Mouse (Mus musculus) kidney, adult 18-20 months (tissue): ENCODE measurements around the gene Rasl12.

Experiments used
- DNase-seq: peaks from one replicate; pipeline ENCODE4 v3.0.0; 2021

Gene Rasl12

DNA sequence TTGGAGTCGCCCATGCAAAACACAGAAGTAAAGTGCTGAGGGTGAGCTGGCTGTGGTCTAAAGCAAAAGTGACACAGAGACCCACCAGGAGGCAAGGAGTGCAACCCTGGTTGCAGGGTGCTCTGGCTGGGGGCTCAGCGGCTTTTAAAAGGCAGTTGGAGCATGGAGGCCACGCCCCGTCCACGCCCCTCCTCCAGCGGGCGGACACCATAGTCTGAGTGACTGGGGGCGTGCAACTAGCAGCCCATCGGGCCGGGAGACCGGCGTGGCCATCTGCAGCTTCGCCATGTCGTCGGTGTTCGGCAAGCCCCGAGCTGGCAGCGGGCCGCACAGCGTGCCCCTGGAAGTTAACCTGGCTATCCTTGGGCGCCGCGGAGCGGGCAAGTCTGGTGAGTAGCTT lies at the start of gene Rasl12:
Gene Rasl12, plus strand, starts transcription at position 228 of the 400 bp plus-strand sequence.
- peak; percentile 67 for DNase-seq

DNA sequence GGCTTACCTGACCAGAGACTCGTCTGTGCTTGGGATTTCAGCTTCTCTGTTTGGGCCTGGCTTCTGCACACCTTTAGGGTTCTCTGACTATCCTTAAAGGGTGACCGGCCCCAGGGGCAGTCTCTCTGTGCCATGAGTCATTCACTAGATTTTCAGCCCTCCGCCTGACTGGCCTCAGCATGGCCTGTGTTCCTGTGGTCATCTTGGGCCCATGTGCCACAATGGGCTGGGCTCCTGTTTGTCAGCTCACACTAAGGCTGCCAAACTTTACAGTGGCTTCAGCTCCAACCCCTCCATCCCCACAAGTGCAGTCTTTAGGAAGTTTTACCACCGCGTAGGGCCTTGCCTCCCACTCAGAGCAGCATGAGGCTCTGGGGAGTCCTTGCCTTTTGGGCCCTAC lies 45.1 kb upstream of the Rasl12 start:
- DNase-seq: no peak

DNA sequence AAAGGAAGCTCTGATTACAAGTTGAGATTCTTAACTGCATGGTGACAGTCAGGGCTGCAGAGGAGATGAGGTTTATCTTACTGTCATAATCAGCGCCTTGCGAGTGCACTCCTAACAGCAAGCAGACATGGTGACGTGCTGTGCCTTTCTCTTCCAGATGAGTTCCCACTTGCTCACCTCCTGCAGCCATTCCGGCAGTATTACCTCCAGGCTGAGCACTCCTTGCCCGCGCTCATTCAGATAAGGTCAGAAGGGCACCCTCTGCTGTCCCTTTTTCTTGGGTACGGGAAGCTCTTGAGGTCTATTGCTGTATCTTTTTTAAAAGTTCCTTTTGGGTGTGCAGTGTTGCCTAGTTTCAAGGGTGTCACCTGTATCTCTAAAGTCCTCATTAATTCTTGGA lies 41.7 kb upstream of the Rasl12 start:
- no peak for DNase-seq

DNA sequence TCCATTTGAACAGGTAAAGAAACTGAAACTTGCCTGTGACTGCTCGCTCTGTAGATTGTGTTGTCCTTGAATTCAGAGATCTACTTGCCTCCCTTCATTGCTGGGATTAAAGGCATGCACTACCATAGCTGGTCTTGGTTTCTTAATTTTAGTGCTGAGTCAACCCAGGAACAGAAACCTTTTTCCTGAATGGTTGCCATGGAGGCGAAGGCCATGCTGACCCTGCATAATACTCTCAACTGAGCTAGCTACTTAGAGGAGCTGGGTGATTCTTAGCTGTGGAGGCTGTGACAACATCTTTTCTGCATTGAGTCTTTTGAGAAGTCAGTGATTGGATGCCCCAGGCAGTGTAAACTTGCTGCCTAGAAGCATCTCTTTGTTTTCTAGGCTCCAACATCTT lies 41.3 kb upstream of the Rasl12 start:
- DNase-seq: no peak

DNA sequence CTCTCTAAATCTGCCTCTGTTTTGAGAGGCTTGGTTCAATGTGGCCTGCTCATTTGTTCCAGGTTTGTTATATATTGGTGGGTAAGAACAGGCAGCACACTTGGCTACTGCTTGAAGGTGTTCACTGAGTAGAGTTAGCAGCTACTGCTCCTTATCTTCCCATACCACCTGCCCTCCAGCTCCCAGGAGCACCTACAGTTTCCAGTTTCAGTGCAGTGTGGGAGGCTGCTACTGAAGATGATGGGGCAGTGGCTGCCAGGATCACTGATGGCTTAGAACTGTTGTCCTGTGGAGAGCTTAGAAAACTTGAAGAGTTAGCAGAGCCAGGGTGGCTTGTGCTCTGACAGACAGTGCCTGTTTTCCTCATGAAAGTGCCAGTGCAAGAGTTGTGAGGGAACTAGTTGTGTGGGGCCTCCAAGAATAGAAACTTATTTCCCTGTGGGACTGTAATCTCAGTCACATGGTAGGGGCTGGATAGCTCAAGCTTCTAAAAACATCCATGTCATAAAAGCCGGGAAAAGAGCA lies 39.3 kb upstream of the Rasl12 start:
- no peak for DNase-seq

DNA sequence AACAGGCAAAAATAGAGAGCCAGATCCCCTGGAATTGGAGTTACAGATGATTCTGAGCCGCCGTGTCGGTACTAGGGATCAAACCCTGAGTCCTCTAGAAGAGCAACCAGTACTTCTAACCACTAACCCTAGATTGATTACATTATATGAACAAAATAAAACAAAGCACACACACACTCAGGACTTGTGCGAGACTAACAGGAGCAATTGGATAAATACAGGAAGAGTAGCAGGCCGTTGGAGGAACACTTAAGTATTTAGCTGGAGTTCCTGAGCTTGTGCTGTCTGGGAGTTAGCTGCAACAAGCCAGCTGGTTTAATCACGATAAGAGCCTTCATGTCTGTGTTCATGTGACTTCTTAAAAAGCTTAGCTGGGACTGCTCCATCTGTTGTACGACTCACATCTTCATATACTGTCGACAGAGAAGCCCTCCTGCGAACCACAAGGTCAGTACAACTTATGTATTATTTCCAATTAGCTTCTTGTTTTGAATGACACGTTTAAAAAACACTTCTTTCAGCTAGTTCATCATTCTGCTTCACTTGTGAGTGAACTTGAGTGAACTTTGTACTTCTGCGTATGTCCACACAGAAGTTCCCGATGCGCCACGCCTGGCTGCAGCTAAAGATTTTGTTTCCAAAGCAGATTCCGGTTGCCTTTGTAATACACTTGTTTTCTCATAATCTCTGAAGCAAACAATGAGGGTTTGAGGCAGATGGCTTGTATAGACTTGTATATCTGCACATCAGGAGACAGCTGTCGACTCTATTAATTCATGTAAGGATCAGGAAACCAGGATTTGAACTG lies 37.5 kb upstream of the Rasl12 start, which contains the start of gene Ubap1l:
Gene Ubap1l, plus strand, starts transcription at position 401 of the 808 bp plus-strand sequence.
- peak; percentile 38 for DNase-seq

DNA sequence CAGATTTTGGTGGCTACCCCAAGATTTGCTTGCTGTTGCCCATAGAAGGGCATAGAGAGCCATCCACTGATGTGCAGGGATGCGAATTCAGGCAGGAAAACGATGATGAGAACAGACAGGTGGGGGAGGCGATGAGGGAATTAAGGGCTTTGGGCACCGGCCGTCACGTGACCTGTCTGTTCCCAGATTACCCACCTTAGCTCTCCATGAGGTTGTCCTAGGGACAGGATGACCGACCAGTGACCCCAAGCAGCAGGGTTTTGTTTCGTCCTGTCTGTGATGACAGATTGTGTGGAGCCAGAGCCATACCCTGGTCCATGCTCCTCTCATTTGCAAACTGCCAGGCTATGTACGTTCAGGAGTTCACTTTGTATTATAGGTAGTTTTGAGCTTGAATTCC lies 34.6 kb upstream of the Rasl12 start:
- no peak for DNase-seq

DNA sequence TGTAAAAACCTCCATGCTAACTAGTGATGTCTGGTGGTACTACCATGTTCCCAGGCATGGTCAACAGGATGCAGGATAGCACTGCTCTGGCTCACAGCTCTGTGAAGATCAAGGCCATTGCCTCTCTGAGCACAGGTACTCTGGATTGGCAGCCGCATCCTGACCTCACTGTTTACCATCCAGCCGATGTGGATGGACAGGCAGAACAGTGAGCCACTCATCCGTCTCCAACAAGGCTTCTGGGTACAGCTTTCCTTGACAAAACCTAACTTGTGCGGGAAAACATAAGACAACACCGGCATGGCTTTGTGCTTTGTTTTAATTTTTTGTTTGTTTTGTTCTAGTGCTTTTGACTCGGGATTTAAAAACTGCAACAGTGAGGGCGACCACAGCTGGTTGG lies 32.6 kb upstream of the Rasl12 start:
- DNase-seq: no peak

DNA sequence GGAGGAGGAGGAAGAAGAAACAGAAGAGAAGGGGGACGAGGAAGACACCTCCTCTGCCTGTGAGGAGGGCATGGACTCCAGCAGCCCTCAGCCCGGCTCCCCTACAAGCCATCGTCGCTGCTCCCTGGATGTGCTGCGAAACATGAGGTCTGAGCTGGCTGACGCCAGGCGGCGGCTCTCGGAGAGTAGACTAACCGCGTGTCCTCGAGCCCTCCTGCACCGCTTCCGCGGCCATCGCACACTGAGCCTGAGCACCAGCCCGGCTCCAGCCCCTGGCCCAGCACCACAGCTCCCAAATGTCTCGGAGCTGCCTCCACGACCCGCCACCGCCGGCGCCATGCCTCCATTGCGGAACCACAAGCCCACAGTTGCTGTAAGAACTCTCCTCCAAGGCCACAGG lies 26.6 kb upstream of the Rasl12 start:
- DNase-seq: no peak

DNA sequence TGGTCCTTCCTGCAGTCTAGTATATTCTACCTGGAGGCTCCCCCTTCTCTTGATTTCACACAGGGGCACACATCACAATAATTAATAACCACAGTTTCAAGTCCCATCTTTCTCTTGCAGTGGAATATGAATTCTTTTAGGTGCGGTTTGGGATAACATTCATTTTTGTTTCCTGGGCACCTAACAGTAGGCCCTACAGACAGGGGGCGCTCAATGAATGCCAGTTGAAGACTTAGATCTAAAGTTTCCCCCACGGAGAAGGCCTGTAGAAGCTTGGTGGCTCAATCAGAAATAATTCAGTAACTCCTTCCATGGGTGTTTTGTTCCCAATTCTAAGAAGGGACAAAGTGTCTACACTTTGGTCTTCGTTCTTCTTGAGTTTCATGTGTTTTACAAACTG lies 25.9 kb upstream of the Rasl12 start:
- peak; percentile 52 for DNase-seq

DNA sequence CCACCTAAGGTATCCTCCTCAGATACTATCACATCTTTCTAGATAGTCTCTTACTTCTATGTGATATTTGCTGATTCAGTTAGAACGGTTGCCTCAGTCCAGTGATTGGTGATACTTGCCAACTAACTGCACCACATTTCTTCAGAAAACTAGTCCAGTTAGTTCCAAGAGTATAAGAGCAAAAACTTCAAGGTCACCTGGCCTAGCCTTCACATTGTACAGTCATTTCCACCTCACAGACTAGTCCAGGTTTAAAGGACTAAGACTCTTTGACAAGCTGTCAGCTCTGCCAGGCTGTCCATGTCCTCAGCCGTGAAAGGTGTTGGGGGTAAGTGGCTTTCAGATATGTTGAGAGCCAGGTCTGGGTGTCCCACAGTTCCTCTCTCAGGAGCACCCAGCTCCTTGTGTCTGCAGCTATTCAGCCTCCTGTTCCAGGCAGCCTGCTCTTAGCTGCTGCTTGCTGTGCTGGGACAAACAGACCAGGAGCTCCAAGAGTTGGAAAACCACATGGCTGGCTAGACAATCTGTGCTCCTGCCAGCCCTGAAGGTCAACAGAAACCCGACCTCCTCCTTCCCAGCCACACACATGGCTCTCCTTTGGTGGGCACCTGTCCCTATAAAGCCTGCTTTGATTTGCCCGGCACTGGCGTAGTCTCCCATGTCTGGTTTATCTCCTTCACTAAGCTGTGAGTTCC lies 23.7 kb upstream of the Rasl12 start:
- DNase-seq: no peak

DNA sequence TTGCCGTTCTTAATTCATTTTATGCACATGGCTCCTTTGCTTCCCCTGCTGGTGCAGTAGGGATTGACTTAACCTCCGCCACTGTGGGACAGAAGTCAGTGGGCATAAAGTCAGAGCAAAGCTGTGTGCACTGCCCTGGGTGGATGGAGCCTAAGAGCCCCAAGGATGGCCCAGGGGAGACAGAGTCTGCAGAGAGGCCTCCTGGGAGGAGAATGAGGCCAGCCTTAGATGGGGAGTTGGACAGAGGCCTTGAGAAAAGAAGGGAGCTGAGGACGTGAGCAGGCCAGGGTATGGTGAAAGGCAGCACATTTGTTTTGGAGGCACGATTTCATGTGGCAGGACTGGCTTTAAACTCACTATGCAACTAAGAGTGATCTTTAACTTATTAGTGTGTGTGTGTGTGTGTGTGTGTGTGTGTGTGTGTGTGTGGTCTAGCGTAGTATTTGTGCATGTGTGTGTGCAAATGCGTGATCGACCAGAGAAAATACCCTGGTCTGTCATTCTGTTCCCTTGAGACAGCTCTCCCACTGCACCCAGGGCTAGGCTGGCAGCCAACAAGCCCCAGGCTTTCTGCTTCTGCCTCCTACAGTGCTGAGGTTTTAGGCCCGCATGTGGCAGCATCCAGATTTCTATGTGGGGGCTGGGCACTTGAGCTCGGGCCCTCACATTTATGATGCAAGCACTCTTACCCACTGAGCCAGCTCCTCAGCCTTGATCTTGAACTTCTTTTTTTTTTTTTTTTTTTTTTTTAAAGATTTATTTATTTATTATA lies 23.0 kb upstream of the Rasl12 start:
- no peak for DNase-seq

DNA sequence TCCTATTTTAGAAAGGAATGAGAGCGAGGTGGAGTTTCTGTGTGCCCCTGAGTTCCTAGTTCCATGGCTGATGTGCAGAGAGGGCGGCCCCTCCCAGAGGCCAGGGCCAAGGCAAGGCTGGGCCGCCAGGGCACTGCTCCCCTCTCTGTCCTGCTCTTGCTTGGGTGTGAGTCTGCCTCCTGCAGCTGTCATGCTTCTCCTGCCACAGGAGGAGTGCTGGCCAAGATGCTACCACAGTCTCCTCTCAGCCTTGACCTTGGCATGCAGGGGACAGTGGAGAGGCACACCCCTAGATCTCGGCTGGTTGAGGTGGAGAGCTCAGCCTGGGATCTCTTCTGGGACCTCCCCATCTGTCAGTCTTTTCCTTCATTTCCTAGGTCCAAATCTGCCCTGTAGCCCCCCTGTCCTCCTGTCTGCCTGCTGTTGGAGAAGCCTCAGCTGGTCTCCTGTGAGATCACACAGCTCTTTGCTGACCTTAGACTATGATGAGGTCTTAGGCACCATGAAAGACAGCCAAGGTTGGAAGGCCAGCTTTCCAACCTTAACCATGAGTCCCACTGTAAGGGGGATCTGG lies 17.2 kb upstream of the Rasl12 start:
- no peak for DNase-seq

DNA sequence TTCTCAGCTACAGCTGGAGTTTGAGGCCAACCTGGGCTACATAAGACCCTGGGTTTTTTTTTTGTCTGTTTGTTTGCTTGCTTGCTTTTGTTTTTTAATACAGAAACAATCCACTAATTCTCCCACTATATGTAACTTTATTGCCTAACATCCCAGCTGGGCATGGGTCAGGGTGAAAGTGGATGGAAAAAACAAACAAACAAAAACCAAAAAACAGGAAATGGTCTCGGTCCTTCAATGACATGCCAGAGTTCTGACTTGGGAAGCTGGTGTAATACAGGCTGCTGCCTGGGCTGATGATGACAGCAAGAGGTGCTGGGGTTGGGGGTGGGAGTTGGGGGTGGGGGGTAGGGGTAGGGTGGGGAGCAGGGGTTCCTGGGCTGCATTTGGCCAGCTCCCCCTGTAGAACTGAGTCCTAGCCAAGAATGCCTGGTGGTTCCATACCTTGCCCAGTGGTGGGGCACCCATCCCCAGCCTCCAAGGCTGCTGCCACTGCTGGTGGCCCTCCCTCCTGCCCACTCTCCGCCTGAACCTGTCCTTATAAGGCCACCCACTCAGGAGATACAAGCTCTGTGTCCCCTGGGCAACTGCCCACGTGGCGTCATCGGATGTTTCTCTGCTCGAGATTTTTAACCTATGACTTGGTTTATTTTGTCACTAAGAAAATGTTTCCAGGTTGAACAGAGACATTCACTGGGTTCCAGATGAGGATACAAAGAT lies 16.1 kb upstream of the Rasl12 start:
- no peak for DNase-seq

DNA sequence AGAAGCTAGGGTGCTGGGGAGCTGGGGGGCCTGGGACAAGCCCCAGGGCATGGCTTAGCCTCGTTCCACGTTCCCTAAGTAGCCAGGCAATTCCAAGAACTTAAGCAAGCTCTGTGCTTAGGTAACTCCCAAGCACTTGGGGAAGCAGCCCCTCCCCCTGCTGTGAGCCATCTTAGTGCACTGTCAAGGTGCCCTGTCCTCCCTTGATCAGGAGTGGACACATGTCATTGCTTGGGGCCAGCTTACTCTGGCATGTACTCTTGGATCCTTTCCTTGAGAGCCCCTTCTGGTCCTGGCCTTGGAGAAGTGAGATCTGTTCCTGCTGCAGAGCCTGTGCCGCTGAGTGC lies 15.6 kb upstream of the Rasl12 start:
- DNase-seq: no peak

DNA sequence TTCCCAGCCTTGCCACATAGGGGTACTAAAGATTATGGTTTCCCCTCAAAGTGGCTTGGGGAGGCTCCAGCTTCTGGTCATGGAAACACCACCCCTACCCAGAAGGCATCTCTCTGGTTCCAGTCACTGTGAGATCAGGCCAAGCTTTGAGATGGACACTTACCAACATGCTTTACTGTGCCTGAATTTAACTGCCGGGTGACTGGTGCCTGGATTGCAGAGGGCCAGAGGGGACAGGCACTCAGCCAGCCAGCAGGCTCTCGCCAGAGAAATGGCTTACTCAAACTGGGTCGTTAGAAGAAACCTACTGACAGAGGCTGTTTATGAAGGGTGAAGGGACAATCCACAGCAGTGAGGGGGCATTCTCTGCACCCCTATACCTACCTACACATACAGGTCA lies 14.0 kb upstream of the Rasl12 start:
- DNase-seq: no peak

DNA sequence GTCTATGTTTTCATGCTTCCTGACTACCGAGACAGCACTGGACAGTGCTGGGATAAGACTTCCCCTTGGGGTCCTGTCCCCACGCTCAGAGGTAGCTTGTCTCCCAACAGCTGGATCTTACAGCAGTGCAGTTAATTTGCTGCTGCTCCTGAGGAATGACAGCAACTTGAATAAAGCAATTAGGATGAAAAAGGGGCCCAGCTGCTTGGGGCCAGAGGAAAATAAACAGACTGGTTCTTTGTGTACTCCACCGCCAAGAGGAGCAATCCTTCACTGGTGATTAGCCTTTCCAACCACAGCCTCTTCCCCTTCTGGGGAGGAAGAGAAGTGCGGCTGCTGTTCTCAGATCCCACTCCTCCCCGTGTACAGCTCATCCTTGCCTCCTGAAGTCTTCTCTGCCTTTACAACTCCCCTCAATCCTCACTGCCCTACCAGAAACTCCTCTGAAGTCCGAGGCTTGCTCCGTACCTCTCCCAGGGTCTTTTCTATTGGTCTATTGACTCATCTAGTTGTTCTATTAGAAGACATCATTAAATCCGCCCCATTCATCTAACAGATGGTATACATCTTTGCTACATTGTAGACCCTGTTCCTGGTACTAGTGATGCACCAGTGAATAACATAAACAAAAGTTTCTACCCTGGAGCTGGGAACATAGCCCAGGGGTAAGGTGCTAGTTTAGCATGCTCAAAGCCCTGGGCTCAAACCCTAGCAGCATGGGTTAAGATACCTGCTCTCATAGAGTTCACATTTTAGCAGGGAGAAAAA lies 11.7 kb upstream of the Rasl12 start:
- DNase-seq: no peak

DNA sequence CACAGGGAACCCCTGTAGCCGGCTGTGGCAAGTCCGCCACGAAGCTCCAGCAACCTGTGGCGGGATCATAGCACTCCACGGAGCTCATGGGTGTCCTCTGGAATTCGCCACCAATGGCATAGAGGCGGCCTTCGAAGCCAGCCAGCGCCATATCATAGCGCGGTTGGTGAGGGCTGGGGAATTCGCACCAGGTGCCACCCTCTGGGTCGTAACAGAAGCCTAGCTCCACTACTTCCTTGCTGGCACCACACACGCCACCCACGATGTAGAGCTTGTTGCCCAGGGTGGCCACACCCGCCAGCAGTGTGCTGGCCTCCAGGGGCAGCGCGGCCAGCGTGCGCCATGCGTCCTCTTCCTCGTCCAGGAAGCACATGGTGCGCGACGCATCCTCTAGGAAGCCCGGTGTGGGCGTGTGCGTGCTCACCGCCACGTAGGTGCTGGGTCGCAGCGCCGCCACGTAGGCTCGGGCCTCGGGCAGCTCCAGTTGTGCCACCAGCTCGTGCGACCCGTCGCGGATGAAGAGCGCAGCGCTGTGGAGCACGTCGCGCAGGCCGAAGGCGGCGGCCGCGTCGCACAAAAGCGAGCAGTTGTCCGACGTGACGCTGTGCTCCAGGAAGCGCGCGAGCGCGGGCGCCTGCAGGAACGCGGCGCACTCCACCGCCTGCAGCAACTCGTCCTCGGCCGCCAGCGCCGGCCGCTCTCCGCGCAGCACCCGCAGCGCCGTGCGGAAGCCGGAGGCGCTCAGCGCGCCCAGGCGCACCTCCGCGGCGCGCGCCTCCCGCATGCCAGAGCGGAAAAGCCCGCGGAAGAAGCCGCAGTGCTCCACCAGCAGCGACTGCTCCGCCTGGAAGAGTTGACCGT lies 7.3 kb upstream of the Rasl12 start:
- peak; percentile 27 for DNase-seq

DNA sequence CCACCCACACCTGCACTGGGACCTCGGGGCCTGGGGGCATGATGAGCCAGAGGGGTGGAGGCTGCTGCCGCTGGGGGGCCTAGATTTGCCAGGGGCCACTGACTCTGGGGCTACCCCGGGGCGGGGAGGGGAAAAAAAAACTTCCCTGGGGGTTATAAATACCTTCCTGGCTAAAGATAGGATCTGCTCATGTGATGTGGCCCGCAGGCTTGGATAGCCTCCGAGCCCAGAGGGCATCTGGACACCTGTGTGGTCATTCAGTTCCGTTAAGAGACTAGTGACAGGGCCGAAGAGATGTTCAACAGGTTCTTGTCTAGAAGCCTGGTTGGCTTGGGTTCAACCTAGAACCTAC lies 6.7 kb upstream of the Rasl12 start, which contains the start of gene Kbtbd13:
Gene Kbtbd13, minus strand, starts transcription at position 40 of the 352 bp plus-strand sequence.
- no peak for DNase-seq

DNA sequence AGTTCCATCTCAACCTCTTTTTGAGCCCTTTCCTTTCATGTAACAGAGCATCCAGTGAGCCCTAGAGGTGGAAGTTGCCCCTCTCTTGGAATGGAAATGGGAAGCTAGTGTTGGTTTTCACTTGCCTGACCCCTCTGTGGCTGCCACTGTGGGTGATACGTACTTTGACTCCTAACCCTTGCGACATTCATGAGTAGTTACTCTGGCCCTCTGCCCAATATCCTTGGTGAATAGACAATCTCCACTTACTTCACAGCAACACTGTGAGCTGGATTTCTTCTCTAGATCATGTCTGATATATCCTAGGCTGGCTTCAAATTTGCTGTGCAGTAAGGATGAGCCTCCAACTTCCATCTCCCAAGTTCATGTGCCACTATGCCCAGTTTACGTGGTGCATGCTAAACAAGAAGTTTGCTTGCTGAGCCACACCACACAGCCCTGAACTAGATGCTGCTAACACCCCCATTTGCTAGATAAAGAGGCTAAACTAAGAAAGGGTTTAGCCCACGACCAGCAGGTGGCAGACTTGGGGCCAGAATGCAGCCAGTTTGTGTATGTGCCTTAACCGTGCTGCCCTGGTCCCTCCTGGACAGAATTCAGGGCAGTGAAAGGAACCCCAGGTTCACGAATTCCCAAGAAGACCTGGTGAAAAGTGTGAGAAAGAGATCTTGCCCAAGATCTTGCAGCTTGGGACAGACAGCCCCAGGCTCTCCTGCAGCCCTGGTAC lies 5.5 kb upstream of the Rasl12 start:
- DNase-seq: peak; percentile 80
